Mouse (Mus musculus): ENCODE measurements around the gene Lrmda.

- no peak for TF ChIP-seq CTCF (IDR thresholded peaks at IDR 0.05; ENCODE audit: low read depth, low read length)
- TF ChIP-seq POLR2A (IDR thresholded peaks at IDR 0.05; ENCODE audit: borderline replicate concordance, low read depth, low read length), result no peak
Observed at GRCm38 (mm10) chr14:23096405-23096804, 1076.9 kb downstream of the Lrmda start.
